24 mouse cellular contexts compared by ENCODE assay signal in the genomic region with DNA sequence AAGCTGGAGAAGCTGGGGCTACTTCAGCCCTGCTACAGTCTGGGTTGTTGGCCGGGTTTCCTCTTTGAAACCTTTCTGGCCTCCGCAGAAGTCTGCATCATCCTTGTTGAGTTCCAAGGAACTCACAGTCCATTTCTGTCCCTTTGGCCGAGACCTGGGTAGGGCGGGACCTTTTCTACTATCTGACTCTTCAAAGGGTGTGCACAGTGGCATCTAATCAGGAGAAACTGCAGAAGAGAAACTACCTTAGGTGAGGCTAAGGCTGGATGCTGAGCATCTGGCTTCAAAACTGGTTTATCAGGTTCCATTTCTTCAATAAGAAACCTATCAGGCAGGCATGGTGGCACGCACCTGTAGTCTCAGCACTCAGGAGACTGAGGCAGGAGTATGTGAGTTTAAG. TPM values are rescaled to one million over a fixed set of nuclear protein-coding genes. Genes with fewer than 3 reads are reported as not detected.
DNase-seq lines count a peak whose midpoint lies in the region; ATAC-seq and TF ChIP-seq lines count a peak whose summit lies in the region.
"Had no signal": no experiment of that assay in that cellular context is flagged by ENCODE, and none has a peak within 500 bp of the region (broad histone marks: within the 10 kb centered on the region; RNA-seq: fewer than 3 reads in every experiment).

No protein-coding gene starts in this region.

- ATAC-seq in liver, embryonic 12.5 days: no peak
- ATAC-seq in liver, embryonic 11.5 days (replicated peaks; ENCODE audit: low FRiP score): no peak
- no peak for ATAC-seq in limb, embryonic 15.5 days (ENCODE audit: insufficient number of reproducible peaks, low FRiP score, low TSS enrichment, low read depth)
- ATAC-seq in stomach, embryonic 15.5 days (ENCODE audit: insufficient read depth, low FRiP score, low read depth): no peak

- peak overlapping the region; percentile 93 for H3K4me2 ChIP-seq in liver, embryonic 12.5 days
- H3K4me2 ChIP-seq in liver, embryonic 11.5 days: no peak overlapping the region
- no peak overlapping the region for H3K4me2 ChIP-seq in limb, embryonic 15.5 days
- H3K4me2 ChIP-seq in stomach, embryonic 15.5 days: no peak overlapping the region
- H3K4me2 ChIP-seq: heart, embryonic 11.5 days; hindbrain, embryonic 15.5 days; limb, embryonic 13.5 days had no signal

- peaks cover 98% of the 10 kb centered on the region for H3K4me1 ChIP-seq in liver, embryonic 12.5 days
- peaks cover 87% of the 10 kb centered on the region for H3K4me1 ChIP-seq in liver, embryonic 11.5 days (replicated peaks; ENCODE audit: control insufficient read depth, insufficient read depth, low read length)
- H3K4me1 ChIP-seq in limb, embryonic 15.5 days: peaks cover 10% of the 10 kb centered on the region
- H3K4me1 ChIP-seq in stomach, embryonic 15.5 days: peaks cover 17% of the 10 kb centered on the region; the same call in 1 of the 2 replicates

- DNase-seq in gastrocnemius, adult 2 months: peak; percentile 39
- DNase-seq in gastrocnemius, postnatal 36 days: no peak
- no peak for DNase-seq in liver, embryonic 11.5 days (ENCODE audit: low spot score)
- DNase-seq in cerebellum, adult 11-12 months: no peak
- DNase-seq in layer of hippocampus, adult 18-20 months (ENCODE audit: low spot score in 2 of 2): no peak
- DNase-seq: adrenal gland, adult 2 months; cerebellum, adult 18-20 months; gastrocnemius, postnatal 25 days; heart, postnatal 36 days; midbrain, embryonic 14.5 days; right cerebral cortex, postnatal 4 days had no signal

- TF ChIP-seq CTCF in gastrocnemius, adult 2 months (IDR thresholded peaks at IDR 0.05): no peak

- intact Hi-C loops in gastrocnemius, adult 2 months (cut with DNase I): no loop called here
- intact Hi-C loops in gastrocnemius, postnatal 36 days (cut with DNase I): no loop called here

- peaks cover 90% of the 10 kb centered on the region for H3K36me3 ChIP-seq in liver, embryonic 12.5 days
- peaks cover 5% of the 10 kb centered on the region for H3K36me3 ChIP-seq in liver, embryonic 11.5 days (ENCODE audit: control insufficient read depth, insufficient read depth, low read length)
- H3K36me3 ChIP-seq in limb, embryonic 15.5 days: no peaks in the 10 kb centered on the region
- H3K36me3 ChIP-seq in stomach, embryonic 15.5 days: no peaks in the 10 kb centered on the region
- H3K36me3 ChIP-seq: hindbrain, embryonic 15.5 days; limb, embryonic 13.5 days had no signal

- no peaks in the 10 kb centered on the region for H3K27me3 ChIP-seq in liver, embryonic 12.5 days (replicated peaks)
- no peaks in the 10 kb centered on the region for H3K27me3 ChIP-seq in liver, embryonic 11.5 days (replicated peaks; ENCODE audit: control insufficient read depth, insufficient read depth, low read length)
- no peaks in the 10 kb centered on the region for H3K27me3 ChIP-seq in limb, embryonic 15.5 days
- H3K27me3 ChIP-seq in stomach, embryonic 15.5 days (replicated peaks): no peaks in the 10 kb centered on the region
- H3K27me3 ChIP-seq: hindbrain, embryonic 15.5 days; limb, embryonic 13.5 days had no signal

- peak overlapping the region; percentile 20; the same call in 1 of the 2 replicates for H3K27ac ChIP-seq in gastrocnemius, adult 2 months
- H3K27ac ChIP-seq in liver, embryonic 12.5 days: peak overlapping the region; percentile 79
- no peak overlapping the region for H3K27ac ChIP-seq in liver, embryonic 11.5 days (ENCODE audit: low read depth, low read length)
- 0 out of 2 replicates have a peak overlapping the region, but pooled peaks have one; percentile 13 for H3K27ac ChIP-seq in limb, embryonic 15.5 days
- H3K27ac ChIP-seq in stomach, embryonic 15.5 days: peak overlapping the region; percentile 4; the same call in 1 of the 2 replicates
- H3K27ac ChIP-seq: hindbrain, embryonic 15.5 days; left cerebral cortex, adult 2 months; limb, embryonic 13.5 days; macrophage had no signal

- no peak overlapping the region for H3K4me3 ChIP-seq in gastrocnemius, adult 2 months
- H3K4me3 ChIP-seq in liver, embryonic 12.5 days: peak overlapping the region; percentile 9; the same call in 1 of the 2 replicates
- no peak overlapping the region for H3K4me3 ChIP-seq in liver, embryonic 11.5 days (ENCODE audit: low read depth, low read length)
- no peak overlapping the region for H3K4me3 ChIP-seq in limb, embryonic 15.5 days
- H3K4me3 ChIP-seq in stomach, embryonic 15.5 days (replicated peaks): no peak overlapping the region
- H3K4me3 ChIP-seq: hindbrain, embryonic 15.5 days; left cerebral cortex, adult 2 months; limb, embryonic 13.5 days; myocyte had no signal

- WGBS in liver, embryonic 12.5 days (ENCODE audit: insufficient replicate concordance): 74% methylated on average over 5 of the region's 5 CpGs
- WGBS in liver, embryonic 11.5 days: 87% methylated on average over 5 of the region's 5 CpGs
- 86% methylated on average over 5 of the region's 5 CpGs for WGBS in limb, embryonic 15.5 days
- WGBS in stomach, embryonic 15.5 days: 67% methylated on average over 5 of the region's 5 CpGs

- H3K9ac ChIP-seq in liver, embryonic 12.5 days: peak overlapping the region; percentile 22; the same call in 1 of the 2 replicates
- no peak overlapping the region for H3K9ac ChIP-seq in liver, embryonic 11.5 days (ENCODE audit: low read depth, low read length)
- no peak overlapping the region for H3K9ac ChIP-seq in limb, embryonic 15.5 days
- no peak overlapping the region for H3K9ac ChIP-seq in stomach, embryonic 15.5 days
- H3K9ac ChIP-seq: hindbrain, embryonic 15.5 days; limb, embryonic 13.5 days had no signal

- H3K9me3 ChIP-seq in liver, embryonic 12.5 days (replicated peaks): no peaks in the 10 kb centered on the region
- H3K9me3 ChIP-seq in liver, embryonic 11.5 days (ENCODE audit: control insufficient read depth, low read length): no peaks in the 10 kb centered on the region
- H3K9me3 ChIP-seq in limb, embryonic 15.5 days: no peaks in the 10 kb centered on the region
- H3K9me3 ChIP-seq in stomach, embryonic 15.5 days: no peaks in the 10 kb centered on the region
- H3K9me3 ChIP-seq: hindbrain, embryonic 15.5 days; limb, embryonic 13.5 days had no signal

RNA-seq across cellular contexts. Expression of a gene that starts 9.9 kb away (rescaled TPM):
- under 1 TPM in 1 of 2 experiments, not detected in 1; 0.08 TPM for total RNA-seq in gastrocnemius, adult 2 months (2021)
- not detected for total RNA-seq in gastrocnemius, postnatal 36 days (2021)
- 0.42 and 0.45 TPM in 2 replicates for polyA plus RNA-seq in liver, embryonic 12.5 days (2016; fragmentation: Nextera tagmentation; extraction: Ambion mirVana)
- polyA plus RNA-seq in liver, embryonic 11.5 days (2014; fragmentation: Nextera tagmentation; extraction: Ambion mirVana): 0.10 and 0.11 TPM in 2 replicates
- polyA plus RNA-seq in limb, embryonic 15.5 days (2015; fragmentation: Nextera tagmentation; extraction: Ambion mirVana): 0.10 TPM in 2 replicates
- polyA plus RNA-seq in stomach, embryonic 15.5 days (2015; fragmentation: Nextera tagmentation; extraction: Ambion mirVana): 0.13 TPM in 1 of 2 replicates, not detected in the other
- not detected for total RNA-seq in layer of hippocampus, adult 18-20 months (2021)
- total RNA-seq: gastrocnemius, postnatal 25 days; left cerebral cortex, adult 2 months had no signal
- polyA plus RNA-seq: brain, embryonic 14.5 days; embryonic facial prominence, embryonic 11.5 days; forebrain, embryonic 11.5 days; frontal cortex, adult 2 months; hindbrain, embryonic 15.5 days; limb, embryonic 13.5 days; midbrain, embryonic 14.5 days had no signal

RNA-seq across cellular contexts. Expression of a gene that starts 10.6 kb away (rescaled TPM):
- 100 to 1,000 TPM; 102 to 113 TPM for total RNA-seq in gastrocnemius, adult 2 months (2021)
- total RNA-seq in gastrocnemius, postnatal 36 days (2021): 10 to 100 TPM; 92.0 to 92.7 TPM
- 177 and 187 TPM in 2 replicates for polyA plus RNA-seq in liver, embryonic 12.5 days (2016; fragmentation: Nextera tagmentation; extraction: Ambion mirVana)
- 108 and 116 TPM in 2 replicates for polyA plus RNA-seq in liver, embryonic 11.5 days (2014; fragmentation: Nextera tagmentation; extraction: Ambion mirVana)
- polyA plus RNA-seq in limb, embryonic 15.5 days (2015; fragmentation: Nextera tagmentation; extraction: Ambion mirVana): 57.3 and 59.8 TPM in 2 replicates
- polyA plus RNA-seq in stomach, embryonic 15.5 days (2015; fragmentation: Nextera tagmentation; extraction: Ambion mirVana): 54.9 and 57.8 TPM in 2 replicates
- 10 to 100 TPM; 16.2 to 20.8 TPM for total RNA-seq in layer of hippocampus, adult 18-20 months (2021)
